Mouse (Mus musculus) neural tube, embryonic 10.5 days (tissue): ENCODE measurements at regions not wholly inside any gene's neighbourhood (a gene's known extent, or its start where the extent isn't known, plus 50 kb on each side); places are given as distances from the start of the nearest gene placed in this dataset.

ENCODE experiments used
- DNase-seq: peaks from one replicate; pipeline ENCODE4 v3.0.0-alpha.2; 2017; ENCODE audit warnings: low spot score; ENCODE audit errors: extremely low spot score

DNA sequence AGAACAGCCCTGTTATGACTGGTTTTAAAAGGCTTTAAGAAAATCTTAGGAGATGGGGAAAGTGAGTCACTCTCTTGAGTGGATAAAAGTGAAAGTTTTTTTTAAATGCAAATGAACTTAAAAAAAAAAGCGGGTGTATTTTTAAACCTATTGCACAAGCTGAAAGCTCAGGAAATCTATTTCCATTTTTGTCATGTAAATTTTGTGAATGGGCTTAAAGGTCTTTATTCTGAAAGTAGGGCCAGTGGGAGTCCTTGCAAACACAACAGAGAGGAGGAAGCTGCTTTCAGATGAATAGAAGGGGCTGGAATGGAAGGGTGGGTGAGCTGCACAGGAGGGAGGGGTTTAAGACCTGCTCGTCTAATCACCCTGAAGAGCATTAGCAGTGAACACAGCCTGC is 62.9 kb downstream of the Fam84a start:
- DNase-seq: no peak

GRCm38 (mm10) chr12:14082771-14083170 is 69.1 kb downstream of the Fam84a start:
- no peak for DNase-seq

DNA sequence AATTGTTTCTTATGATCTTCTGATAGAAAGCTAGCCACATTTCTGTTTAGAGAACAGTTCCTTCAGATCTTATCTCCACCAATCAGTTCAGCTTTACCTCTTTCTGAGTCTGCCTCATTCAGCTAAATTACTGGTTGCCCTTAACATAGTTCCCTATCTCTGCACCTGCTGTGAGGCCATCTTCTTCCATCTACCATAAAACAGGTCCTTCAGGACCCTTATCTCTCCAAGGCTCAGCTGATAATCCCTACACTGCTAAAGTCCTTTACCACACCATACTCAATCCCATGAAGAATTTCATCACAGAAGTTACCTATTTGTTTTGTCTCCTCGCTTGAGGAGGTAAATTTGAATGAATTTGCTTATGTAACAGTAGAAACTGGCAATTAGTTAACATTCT is 72.0 kb downstream of the Fam84a start:
- DNase-seq: no peak

DNA sequence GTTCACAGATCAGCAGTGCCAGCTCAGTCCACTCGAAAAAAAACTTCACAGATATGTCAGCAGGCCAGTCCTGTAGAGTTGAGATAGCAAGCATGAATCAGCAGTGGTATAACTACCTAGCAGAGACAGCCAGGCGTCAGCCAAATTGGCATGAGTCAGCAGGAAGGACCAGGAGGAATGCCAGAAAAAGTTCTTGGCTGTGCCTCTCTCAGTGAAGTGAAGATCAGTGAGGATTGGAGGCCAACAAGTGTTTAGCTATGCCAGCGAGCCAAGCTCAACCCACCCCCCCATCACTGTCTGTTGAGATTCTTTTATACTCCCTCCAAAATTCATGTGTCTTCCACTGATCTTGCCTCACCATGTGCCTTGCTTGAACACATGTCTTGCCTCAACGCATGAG is 82.8 kb downstream of the Fam84a start:
- DNase-seq: no peak

- no peak for DNase-seq
These were observed 86.5 kb downstream of the Fam84a start for GRCm38 (mm10) chr12:14065401-14065800.

DNA sequence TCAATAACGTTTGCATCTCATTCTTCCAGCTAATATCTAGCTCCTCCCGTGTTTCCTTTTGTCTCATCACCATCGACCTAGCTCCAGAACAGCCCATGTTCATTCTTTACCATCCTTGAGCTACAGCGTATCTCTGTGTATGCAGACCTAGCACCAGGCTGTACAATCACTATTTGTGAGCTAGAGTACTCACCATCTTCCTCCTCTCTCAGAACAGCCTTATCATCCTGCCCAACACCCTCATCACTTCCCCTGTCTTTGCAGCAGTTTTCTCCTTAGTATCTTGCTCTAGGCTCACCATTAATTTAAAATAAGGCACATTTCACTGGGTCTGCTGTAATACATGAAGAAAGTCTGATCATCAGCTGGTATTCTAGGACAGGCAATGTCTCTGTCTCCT is 88.6 kb downstream of the Fam84a start:
- no peak for DNase-seq

DNA sequence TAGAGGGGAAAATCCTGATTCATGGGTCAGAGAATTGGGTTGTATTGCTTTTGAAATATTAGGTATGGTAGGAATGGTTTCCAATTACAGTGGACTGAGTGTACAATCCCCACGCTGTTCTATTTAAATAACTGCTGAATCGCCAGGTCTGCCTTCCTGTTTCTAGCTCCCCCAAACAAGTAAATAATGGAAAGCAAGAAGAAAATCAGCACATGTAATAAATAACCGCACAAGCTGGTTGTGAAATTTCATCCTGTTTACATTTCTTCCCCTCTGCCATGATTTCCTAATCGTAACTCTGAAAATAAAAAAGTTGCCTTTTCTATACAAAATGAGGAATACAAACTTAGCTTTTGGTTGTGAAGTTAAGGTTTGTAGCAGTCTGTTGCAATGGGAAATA is 95.7 kb downstream of the Fam84a start:
- DNase-seq: no peak

GRCm38 (mm10) chr12:14032363-14032762 is 119.5 kb downstream of the Fam84a start:
- DNase-seq: no peak

- DNase-seq: no peak
These were observed 136.6 kb downstream of the Fam84a start for GRCm38 (mm10) chr12:14015271-14015670.

DNA sequence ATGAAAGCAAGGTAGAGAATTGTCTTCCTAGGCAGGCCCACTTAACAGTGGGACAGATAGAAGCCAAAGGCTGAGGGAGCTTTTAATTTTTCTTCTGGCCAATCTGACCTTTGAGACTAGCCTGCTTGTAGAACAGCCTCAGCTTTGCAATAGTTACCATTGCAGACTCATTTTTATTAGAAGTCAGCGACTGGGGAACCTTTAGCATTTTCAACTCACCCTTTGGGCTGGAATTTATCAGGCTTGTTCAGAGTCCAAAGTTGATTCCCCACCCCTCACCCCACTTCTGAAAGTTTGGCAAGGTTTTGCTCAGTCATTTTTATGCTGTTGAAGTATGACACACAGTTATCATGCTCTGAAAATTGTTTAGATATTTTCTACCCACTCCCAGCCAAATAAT is 145.9 kb downstream of the Fam84a start:
- no peak for DNase-seq

DNA sequence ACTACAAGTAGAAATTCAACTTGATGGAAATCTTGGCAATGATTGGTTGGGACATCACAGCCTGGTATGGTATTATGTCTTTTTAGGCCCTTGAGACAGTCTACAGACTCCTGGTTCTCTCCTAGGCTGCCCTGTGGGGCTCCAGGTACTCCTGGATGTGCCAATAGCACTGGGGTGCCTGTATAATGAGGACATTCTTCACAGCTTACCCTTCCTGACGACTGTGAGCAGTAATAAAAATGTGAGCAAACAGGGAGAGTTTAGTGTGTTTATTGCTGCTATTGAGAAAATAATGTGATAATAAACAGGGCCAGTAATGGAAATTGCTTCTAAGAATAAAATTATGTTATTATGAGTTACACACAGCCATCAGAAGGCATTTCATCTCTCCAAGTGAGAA is 150.2 kb downstream of the Fam84a start:
- DNase-seq: no peak

GRCm38 (mm10) chr12:13984396-13984776 is 167.5 kb downstream of the Fam84a start:
- no peak for DNase-seq

- DNase-seq: no peak
These were observed 168.0 kb downstream of the Fam84a start for GRCm38 (mm10) chr12:13983631-13984395.

DNA sequence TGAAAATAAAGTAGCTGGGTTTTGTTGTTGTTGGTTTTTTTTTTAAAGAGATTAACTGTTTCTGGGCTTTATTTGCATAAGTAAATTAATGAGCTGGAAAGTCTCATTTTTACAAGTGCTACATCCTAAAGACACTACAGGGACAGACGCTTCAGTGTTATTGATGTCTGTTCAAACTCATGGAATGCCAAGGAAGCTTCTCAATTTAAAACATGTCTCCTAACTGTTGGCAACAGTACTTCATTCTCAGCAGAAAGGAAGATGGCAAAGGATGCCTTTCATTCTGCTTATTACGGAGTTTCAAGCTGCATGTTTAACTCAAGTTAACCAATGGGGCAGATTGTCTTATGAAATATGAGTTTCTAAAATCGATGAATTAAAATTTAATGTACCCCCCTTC is 187.3 kb downstream of the Fam84a start:
- no peak for DNase-seq

GRCm38 (mm10) chr12:13939494-13939893 is 212.4 kb downstream of the Fam84a start:
- no peak for DNase-seq

GRCm38 (mm10) chr12:13921066-13921465 is 230.8 kb downstream of the Fam84a start:
- no peak for DNase-seq

GRCm38 (mm10) chr12:13883317-13883716 is 268.5 kb downstream of the Fam84a start:
- no peak for DNase-seq

DNA sequence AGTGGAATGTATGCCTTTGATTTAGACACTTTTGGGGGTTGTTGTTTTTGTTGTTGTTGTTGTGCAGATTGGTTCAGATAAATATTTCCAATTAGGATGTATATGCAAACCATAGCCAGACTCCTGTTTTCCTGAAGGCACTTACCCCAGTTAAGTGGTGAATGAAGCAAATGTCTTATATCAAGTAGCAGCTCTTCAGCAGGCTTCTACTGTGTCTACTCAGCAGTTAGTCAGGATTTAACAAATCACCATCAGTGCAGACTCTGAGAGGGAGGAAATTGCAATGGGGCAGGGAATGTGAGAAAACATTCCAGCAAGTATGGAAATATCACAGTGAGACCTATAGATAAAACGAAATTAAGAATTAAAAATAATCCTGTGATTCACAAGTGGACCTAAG is 282.7 kb downstream of the Fam84a start:
- no peak for DNase-seq

GRCm38 (mm10) chr12:13861226-13861625 is 290.6 kb downstream of the Fam84a start:
- DNase-seq: no peak

DNA sequence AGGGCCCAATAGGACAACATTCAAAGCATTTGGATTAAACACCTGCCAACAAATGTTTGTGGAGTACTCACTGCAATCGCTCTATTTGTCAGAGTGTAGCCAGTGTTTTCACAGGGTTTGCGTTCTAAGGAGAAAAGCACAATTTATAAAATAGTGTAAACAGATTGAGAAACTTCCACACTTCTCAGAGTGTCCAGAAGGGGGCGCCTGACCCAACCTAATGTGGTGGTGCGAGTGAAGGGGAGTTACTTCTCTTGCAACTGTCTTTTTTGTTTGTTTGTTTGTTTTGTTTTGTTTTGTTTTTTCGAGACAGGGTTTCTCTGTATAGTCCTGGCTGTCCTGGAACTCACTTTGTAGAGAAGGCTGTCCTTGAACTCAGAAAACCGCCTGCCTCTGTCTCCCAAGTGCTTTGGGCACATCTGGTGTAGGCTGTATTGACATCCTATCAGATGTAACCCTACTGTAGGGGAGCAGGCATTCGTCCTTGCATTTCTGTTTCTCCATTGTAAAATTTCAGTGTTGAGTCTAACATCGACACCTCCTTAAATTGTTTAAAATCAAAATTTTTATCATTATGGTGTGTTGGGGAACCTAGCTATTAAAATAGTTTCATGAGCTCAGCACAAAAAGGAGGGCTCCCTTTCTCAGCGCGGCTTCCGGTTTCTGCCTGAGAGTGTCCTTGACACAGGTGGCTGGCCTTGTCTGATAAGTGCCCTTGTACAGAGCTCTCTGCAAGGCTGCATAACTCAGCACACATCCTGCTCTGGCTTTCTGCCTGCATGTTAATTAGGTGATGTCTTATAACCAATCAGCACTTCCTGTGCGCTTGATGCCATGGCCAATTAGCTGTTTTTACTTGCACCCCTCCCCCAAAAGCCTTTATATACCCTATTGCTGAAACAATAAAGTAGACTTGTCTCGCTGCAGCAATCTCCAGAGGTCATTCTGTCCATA is 307.0 kb downstream of the Fam84a start:
- DNase-seq: peak; percentile 28

DNA sequence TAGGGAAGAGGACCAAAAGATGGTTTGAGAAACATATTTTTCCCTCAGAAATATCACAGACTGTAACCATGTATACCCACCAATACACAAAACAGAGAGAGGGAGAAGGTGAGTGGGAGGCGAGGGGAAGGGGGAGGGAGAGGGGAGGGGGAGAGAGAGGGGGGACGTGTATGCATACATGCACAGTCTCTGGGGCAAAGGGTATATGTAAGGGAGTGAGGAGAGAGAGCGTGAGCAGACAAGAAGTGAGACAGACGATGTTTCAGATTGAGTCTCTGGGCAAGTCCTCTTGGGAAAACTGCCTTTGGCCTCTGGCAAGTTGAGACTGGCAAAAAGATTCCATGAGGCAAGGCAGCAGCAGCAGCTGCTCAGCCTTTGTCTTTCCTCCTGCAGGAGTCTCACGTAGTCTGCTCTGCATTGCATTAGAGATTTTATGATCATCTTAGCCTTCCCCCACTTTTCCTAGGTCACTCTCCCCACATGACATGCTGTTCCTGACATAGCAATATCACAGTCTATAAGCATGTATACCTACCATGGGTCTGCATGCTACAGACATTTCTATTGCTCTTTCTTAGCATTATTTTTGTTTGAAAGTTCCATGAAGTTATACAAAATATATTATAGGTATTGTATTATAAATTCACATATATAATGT is 308.3 kb downstream of the Fam84a start:
- no peak for DNase-seq

- no peak for DNase-seq
These were observed 310.6 kb downstream of the Fam84a start for GRCm38 (mm10) chr12:13841238-13841637.
